Mouse (Mus musculus) ovary, postnatal 14 days (tissue): ENCODE results near the gene Dkkl1.
A peak's percentile ranks its signal among the peaks of the same experiment; 100 is the strongest.
"Not testable (repeated sequence)": the region's sequence is repeated elsewhere in the genome, so short reads cannot be mapped to it uniquely, and the experiment has no call there.

Source experiments
- DNase-seq: peaks from one replicate; pipeline ENCODE4 v3.0.0; 2022; ENCODE audit warnings: low spot score

Gene Dkkl1

GRCm38 (mm10) chr7:45193406-45193805, 18.5 kb downstream of the Dkkl1 start:
- no peak for DNase-seq

GRCm38 (mm10) chr7:45192585-45193310, 19.2 kb downstream of the Dkkl1 start:
- no peak for DNase-seq

GRCm38 (mm10) chr7:45191803-45192363, 20.1 kb downstream of the Dkkl1 start:
- DNase-seq: no peak

- DNase-seq: no peak
These were observed 20.8 kb downstream of the Dkkl1 start for GRCm38 (mm10) chr7:45191161-45191560.

- no peak for DNase-seq
These were observed 21.8 kb downstream of the Dkkl1 start for GRCm38 (mm10) chr7:45190186-45190585.

GRCm38 (mm10) chr7:45189600-45189999, 22.3 kb downstream of the Dkkl1 start:
- DNase-seq: no peak

- DNase-seq: no peak
These were observed 26.0 kb downstream of the Dkkl1 start for GRCm38 (mm10) chr7:45185921-45186320.

- no peak for DNase-seq
These were observed 28.3 kb downstream of the Dkkl1 start for GRCm38 (mm10) chr7:45183672-45184071.

- no peak for DNase-seq
These were observed 29.3 kb downstream of the Dkkl1 start for GRCm38 (mm10) chr7:45182606-45183005.

- peak; percentile 75 for DNase-seq
These were observed 29.7 kb downstream of the Dkkl1 start for GRCm38 (mm10) chr7:45182199-45182601.

GRCm38 (mm10) chr7:45181540-45181939, 30.4 kb downstream of the Dkkl1 start:
- no peak for DNase-seq

- DNase-seq: no peak
These were observed 31.0 kb downstream of the Dkkl1 start, which contains the start of gene Pth2 for GRCm38 (mm10) chr7:45180896-45181477. Gene Pth2, plus strand, starts transcription at chr7:45180995.

GRCm38 (mm10) chr7:45179469-45179868, 32.5 kb downstream of the Dkkl1 start, which contains the start of gene Gfy:
Gene Gfy, minus strand, starts transcription at chr7:45179569.
- DNase-seq: no peak

GRCm38 (mm10) chr7:45178550-45178949, 33.4 kb downstream of the Dkkl1 start:
- DNase-seq: no peak

GRCm38 (mm10) chr7:45176356-45176755, 35.6 kb downstream of the Dkkl1 start:
- no peak for DNase-seq

- no peak for DNase-seq
These were observed 36.0 kb downstream of the Dkkl1 start for GRCm38 (mm10) chr7:45175929-45176328.

- DNase-seq: no peak
These were observed 36.5 kb downstream of the Dkkl1 start for GRCm38 (mm10) chr7:45175398-45175797.

GRCm38 (mm10) chr7:45174567-45175280, 37.2 kb downstream of the Dkkl1 start:
- no peak for DNase-seq

GRCm38 (mm10) chr7:45173772-45174171, 38.2 kb downstream of the Dkkl1 start:
- DNase-seq: not testable (repeated sequence)

GRCm38 (mm10) chr7:45172974-45173373, 39.0 kb downstream of the Dkkl1 start:
- no peak for DNase-seq

GRCm38 (mm10) chr7:45169495-45169894, 42.5 kb downstream of the Dkkl1 start:
- no peak for DNase-seq

- no peak for DNase-seq
These were observed 43.3 kb downstream of the Dkkl1 start for GRCm38 (mm10) chr7:45168656-45169055.
